Mouse (Mus musculus): ENCODE measurements around the gene Olfr961.

DNA sequence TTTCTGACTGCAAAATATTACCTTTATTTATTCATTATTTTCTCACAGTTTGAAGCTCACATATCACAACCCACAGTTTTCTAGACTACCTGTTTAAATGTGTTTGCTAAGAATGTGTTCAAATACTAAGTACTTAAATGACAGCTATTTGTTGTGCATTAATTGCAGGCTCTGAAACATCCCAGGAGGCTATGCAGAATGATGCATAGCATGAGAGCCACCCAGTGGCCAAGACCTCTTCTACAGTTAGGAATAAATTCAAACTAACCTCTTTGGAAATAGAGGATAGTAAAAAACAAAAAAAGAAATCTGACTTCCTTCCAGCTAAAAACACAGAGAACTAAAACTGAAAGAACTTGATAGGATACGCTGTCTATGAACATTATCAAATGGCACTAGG, 32.9 kb upstream of the Olfr961 start:
- TF ChIP-seq ZNF384 (IDR thresholded peaks at IDR 0.05; ENCODE audit: low read depth, low read length) = no peak
- no peak for TF ChIP-seq HCFC1 (IDR thresholded peaks at IDR 0.05; ENCODE audit: borderline replicate concordance, insufficient read depth, low read length)
